Mouse (Mus musculus) right cerebral cortex, postnatal 25 days (tissue): ENCODE measurements around the gene Mymx.
A peak's percentile ranks its signal among the peaks of the same experiment; 100 is the strongest.
"Not testable (repeated sequence)": the region's sequence is repeated elsewhere in the genome, so short reads cannot be mapped to it uniquely, and the experiment has no call there.

Experiments
- DNase-seq: peaks from one replicate; pipeline ENCODE4 v3.0.0; 2022

The Mymx gene

DNA sequence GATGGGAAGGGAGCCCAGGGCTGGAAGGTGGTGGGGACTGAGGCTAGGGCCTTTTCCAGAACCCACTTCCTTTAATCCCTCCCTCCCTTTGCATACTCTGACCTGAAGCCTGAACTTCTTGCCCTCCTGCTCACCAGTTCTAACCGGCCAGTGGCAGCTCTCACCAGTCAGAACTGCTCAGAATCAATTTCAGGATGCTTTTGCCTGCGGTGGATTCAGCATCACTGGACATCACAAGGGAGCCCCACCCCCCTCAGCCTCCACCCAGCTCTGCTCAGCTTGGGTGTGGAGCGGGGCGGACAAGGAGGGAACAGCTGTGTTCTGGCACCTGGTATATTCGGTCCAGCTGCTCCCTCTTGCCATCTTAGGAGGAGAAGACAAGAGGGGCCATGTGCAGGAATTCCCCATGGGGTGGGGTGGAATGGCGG lies at the start of gene Mymx:
Gene Mymx (minus strand): TSS at position 226 of the 428 bp plus-strand sequence.
- DNase-seq: no peak

DNA sequence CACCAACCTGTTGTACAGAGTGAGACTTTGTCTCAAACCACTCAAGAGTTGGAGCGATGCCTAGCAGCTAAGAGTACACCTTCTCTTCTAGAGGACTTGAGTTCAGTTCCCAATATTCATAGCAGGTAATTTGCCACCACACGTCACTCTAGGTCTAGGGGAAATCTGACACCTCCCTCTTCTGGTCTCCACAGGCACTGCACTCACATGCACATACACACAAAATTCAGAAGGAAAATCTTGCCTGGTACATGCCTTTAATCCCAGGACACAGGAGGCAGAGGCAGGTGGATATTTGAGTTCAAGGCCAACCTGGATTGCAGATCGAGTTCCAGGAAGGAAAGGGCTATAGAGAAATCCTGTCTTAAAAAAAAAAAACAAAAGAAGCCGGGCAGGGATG lies 42.3 kb upstream of the Mymx start:
- DNase-seq: no peak

DNA sequence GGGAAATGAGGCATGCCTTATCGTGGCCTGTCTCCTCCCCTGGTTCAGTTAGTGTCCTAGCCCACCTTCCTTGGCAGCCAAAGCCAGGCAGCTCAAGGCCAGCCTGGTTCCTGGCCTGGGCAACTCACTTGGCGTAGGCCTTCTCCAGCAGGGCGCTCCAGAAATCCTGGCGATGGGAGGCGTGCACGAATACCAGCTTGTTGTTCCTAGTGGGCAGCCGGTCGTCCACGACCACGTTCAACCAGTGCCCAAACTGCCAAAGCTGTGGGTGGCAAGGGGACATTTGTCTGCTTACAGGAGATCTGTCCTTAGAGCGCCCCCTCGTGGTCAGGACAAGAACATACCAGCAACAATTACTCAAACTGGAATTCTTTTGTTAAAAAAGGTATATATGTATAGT lies 40.8 kb upstream of the Mymx start:
- peak; percentile 50 for DNase-seq

DNA sequence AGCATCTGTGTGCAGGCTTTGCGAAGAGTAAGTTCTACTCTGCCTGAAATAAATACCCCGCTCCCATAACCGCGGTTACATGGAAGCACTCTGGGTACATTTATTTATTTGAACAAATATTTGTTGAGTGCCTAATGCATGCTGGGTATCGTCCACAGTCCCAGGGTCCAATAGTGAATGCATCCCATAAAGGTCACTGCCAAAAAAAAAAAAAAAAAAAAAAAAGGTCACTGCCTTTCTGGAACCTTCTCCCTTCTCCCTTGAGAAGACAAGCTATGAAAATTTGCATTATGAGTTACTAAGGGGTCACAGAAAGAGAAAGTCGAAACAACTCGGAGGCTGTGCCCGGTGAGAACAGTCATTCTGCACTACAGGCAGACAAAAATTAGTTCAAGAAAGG lies 40.1 kb upstream of the Mymx start:
- DNase-seq: no peak

DNA sequence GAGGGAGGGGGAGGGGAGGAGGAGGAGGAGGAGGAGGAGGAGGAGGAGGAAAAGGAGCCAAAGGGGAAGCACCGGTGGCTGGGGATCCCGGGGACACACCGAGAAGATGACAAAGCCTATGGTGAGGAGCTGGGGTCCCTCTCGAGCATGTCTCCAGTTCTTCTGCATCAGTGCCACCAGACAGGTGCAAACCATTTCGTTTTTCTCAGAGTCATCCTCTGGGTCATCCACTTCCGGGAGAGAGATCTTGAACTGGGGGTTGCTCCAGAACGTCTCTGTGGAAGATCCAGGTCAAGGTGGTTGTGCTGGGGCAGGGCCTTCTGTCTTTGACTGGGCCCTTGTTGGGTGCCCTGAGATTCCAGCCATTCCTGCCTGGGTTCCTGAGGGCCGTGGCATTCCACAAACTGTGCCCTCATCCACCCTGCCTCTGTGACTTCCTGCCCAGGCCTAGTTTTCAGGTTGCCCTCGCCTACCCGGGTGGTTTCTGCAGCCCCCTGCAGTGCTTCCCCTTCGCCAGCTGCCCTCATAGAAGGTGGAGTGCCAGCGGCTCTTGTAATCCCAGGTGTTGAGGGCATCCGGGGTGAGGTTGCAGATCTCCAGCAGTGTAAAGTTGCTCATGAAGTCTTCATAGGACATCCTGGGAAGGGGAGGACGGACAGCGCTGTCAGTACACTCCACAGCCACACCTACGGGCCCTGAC lies 36.8 kb upstream of the Mymx start:
- DNase-seq: no peak

DNA sequence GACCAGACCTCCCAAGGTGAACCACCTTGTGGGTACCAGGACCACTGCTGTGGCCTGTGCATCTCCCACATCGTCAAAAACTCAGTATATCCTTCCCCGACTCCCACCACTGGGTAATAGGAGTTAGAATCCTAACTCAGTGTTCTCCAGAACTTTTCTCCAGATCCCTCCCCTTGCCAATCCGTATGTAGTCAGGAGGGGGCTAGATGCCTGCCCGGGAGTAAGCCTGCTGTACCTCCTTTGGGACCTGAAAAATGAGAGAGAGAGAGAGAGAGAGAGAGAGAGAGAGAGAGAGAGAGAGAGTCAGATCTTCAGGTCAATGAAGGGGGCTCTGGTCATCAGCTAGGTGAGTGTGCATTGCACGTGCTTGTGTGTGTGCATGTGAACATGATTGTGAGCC lies 32.1 kb upstream of the Mymx start:
- no peak for DNase-seq

DNA sequence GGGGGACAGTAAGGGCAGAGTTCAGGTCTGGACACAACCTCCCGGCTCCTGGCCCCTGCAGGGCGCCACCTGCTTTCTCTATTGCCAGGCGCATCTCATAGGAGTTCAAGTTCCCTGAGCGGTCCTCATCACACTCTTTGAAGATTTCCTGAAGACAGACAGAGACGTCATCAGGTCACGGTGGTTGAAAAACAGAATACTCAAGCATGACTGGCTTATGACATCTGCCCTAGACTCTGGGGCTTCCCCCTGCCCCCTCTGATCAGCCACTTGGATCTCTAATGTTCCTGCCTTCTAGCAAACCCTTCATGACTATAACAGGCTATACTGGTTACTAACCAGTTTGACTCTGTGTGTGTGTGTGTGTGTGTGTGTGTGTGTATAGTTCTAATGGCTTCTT lies 30.0 kb upstream of the Mymx start:
- no peak for DNase-seq

DNA sequence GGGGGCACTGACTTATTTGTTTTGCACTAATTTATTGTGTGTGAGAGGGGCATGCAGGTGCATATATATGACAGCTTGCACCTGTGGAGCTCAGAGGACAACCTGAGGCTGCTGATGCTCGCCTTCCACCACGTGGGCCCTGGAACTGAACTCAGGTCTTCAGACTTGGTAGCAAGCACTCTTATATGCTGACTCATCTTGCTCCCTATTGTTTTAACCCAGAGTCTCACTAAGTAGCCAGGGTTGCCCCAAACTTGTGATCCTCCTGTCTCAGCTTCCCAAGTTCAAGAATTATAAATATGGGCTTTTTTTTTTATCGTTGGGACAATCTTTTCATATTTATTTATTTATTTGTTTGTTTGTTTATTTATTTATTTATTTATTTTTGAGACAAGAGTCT lies 29.1 kb upstream of the Mymx start:
- no peak for DNase-seq

DNA sequence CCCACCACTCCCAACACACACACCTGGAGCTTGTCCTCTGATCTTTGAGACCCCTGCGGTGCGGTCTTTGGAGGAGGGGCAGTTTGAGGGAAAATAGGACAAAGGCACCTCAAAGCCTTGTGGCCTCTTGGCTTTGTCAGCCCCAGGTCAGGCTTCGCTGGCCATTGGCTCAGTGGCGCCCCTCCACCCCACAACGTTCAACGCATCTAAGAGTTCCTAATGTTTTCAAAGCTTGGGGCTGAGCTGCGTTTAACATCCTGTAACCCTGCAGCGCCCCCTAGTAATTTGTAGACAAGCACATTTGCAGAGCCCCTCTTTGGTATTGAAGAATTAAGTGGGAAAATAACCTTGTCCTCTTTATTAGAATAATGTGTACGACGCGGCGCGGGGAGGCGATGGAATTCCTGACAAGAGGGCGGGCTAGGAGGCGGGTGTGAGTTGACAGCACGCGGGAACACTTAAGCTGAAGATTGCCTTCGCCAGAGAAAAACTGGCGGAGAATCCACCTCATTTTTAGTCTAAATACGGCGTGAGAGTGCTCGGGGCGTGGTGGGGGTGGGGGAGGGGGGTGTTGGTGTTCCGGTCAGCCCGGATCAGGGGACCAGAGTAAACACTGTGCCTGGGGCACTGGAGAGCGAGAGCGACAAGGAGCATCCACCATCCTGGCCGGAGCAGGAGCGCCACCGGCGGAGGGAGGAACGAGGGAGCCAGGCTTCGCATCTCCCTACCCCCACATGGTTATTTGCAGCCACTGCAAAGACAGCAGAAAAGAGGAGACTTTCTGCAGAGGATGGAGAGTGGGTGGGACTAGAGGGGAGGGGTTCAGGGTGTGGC lies 28.2 kb upstream of the Mymx start:
- DNase-seq: peak; percentile 69

DNA sequence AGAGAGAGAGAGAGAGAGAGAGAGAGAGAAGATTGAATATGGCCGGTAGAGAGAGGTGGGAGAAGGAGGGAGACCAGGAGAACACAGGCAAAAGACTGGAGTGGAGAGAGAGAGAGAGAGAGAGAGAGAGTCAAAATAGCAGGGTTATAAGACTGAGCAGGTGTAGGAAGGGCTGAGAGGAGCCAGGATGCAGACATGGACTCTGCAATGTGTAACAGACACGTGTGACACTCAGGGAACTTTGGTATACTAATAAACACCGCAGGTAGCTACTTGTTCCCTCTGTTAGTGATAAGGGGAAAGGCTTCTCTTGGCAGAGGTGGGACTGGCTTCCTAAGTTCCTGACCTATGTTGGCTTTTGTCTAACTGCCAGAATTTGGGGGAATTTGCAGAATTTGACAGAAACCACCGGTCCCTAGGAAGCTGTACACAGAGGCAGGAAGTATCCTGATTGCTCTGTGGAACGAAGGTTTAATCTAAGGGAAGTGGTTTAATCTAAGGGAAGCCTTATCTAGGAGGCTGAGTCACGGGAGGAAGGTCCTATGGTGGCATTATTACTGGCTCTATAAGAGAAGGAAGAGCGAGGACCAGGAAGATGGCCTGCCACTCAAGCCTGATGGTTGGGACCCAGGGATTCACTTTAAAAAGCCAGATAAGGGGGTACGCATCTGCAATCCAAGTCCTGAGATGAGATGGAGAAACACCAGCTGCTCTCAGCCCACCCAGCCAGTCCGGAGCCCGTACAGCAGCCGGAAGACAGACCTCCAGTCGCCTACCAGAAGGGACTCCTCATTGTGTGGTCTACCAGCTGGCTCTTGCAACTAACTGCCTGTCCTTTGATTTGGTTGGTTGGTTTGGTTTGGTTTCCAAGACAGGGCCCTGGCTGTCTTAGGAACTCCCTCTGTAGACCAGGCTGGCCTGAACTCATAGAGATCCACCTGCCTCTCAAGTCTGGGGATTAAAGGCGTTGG lies 27.3 kb upstream of the Mymx start:
- DNase-seq: no peak

DNA sequence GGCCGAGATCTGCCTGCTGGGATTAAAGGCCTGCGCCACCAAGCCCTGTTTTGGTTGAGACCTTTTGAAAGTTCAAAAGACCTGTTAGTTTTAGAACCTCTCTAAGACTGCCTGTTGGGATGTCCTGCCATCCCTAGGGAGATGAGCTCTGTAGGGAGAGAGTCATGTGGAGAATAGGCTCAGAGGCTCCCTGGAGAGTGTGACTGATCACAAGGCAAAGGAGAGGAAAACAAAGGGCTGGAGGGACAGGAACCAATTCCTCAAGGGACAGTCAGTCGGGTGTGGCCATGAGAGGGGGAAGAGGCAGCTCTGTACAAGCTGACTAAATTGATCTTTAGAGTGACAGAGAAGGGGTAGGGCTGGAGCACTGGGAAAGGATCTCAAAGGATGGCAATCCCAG lies 26.3 kb upstream of the Mymx start:
- DNase-seq: no peak

DNA sequence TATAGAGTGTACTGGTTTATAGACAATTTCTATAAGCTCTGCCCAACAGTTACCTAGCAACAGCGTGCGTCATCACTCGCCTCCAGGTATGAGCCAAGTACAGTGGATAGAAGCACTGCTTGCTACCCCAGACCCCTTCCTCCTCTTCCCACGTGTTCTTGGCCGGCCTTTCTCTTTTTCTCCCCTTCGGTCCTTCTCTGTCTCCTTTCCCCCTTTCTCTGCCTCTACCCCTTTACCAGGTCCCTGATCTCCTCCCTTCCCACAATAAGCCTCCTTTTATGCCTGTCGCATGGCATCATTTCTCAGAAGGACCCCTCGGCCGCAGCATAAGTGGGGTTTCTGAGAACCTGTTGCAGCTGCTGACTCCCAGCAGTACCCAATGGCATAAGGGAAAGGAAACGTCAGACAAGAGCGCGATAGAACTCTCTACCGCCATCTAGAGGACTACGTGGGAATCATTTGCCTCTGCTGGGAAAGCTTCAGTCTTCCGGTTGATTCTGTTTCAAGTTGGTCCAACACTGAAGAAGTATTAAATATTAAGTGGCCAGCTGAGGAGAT lies 24.8 kb upstream of the Mymx start:
- DNase-seq: peak; percentile 65

DNA sequence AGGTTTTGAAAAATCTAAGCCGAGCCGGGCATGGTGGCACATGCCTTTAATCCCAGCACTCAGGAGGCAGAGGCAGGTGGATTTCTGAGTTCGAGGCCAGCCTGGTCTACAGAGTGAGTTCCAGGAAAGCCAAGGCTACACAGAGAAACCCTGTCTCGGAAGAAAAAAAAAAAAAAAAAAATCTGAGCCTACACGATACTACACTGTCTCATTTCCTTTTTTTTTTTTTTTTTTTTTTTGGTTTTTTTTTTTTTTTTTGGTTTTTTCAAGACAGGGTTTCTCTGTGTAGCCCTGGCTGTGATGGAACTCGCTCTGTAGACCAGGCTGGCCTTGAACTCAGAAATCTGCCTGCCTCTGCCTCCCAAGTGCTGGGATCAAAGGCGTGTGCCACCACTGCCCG lies 21.5 kb upstream of the Mymx start:
- DNase-seq: not testable (repeated sequence)

DNA sequence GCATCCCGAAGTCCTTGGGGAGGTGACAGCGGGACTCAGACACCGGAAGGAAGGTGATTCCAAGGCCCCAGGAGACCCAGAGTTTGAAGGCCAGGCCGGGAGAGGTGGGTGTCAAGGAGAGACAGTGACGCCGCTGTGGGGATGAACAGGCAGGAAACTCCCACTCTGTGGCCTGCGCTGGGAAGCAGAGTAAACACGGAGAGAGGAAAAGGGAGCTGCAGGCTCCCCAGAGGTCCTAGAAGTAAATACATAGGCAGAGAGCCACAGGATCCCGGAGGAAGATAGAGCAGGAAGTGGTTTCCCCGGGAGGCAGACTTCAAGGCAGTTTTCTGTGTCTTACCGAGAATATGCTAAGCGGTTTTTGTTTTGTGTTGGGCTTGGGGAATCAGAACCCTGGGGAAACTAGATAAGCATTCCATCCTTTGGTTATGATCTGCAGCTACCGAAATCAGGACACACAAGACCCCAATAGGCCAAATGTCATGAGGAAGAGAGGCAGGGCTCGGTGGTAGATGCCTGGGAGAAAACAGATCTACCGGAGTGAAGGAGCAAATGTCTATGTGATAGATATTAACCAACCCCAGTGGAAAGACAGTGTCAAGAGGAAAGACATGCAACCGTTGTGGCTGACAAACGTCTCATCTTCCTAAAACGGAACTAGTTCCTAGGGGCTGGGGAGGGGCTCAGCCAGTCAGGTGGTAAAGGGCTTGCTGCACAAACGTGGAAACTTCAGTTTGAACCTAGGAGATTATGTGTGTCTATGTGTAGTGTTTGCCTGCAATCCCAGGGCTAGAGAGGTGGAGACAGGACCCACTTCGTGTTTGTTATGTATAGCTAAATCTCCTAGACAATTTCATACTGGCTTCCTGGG lies 17.7 kb upstream of the Mymx start:
- DNase-seq: no peak

DNA sequence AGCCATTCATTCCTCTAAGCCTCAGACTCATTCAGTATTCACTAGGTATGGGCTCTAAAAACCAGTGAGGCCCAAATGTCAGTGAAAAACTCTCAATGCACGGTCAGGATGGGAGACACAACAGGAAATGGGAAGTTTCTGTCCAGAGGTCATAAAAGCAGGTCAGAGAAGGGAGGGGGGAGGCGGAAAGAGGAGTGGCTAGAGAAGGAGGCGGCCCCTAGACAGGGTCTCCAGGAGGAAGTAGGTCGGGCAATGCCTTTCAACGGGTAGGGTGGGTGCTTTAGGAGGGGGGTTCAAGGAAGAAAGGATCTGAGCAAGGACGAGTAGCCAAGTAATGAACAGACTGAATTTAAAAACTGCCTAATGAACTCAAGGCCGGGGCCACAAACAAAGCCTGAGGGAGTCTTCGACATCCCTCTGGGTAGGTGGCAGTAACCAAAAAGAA lies 17.1 kb upstream of the Mymx start:
- DNase-seq: no peak

DNA sequence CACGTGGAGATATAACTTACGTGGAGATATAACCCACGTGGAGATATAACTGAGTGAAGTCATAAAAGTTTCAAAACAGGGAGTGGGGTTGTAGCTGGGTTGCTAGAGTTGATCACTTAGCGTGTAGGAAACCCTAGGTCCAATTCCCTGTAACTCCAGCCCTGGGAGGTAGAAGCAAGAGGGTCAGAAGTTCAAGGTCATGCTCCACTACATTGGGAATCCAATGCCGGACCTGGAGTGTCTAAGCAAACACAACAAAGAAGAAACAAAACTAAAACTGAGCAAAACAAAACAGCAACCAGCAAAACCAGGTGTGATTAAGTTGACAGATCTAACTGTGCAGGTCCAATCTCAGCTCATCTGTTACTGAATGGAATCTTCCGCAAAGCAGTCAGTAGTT lies 15.8 kb upstream of the Mymx start:
- DNase-seq: no peak

DNA sequence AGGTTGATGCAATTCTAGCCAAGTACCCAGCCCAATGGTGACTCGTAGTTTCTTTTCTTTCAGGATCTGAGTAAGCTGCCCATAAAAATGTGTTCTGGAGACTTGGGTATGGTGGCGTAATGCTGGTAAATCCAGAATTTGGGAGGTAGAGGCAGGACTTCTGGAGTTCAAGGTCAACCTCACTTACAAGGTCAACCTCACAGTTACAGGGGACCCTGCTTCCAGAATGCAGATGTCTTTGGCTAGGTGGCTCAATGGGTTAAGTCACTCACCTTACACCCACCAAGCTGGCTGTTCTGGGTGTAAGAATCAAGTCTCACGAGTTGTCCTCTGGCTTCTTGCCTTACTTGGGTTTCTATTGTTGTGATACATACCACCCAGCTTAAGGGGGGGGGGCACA lies 14.8 kb upstream of the Mymx start:
- DNase-seq: no peak

DNA sequence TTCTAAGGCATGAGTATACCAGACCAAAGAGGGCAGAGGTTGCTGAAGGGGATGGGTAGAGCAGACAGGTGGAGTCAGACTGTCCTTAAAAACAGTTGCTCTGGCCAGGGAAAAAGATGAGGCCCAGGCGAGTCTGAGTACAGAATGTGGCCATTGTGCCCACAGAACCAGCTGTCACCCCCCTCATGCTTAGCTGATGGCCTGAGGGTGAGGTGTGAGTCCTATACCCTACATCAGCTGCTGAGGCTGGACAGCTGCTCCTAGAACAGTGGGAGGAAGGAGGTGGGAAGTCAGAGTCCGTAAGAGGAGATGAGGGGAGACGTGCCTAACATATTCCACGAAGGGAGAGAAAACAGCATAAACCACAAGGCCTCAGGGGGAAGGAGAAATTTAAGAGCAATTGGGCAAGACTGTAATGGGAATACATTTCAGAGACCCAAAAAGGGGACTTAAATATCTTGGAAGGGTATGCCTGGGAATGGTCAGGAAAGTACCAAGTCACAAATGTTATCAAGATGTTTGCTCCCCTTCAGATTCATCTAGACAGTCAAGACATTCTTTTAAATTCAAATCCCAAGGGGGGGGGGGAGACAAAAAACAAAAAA lies 14.2 kb upstream of the Mymx start:
- DNase-seq: no peak

DNA sequence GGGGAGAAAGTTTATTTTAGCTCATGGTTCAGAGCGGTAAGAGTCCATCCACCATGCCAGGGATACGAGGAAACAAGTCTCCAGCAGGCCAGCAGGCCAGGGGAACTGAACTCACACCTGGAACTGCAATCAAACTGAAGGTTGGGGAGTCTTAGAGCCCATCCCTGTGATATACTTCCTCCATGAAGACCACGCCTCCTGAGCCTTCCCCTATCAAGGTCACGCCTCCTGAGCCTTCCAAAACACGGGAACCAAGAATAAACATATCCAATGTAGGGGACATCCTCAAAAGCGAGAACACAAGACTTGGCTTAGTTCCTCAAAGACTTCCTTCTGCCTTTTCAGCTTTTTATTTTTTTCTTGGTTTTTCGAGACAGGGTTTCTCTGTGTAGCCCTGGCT lies 11.0 kb upstream of the Mymx start:
- DNase-seq: no peak

DNA sequence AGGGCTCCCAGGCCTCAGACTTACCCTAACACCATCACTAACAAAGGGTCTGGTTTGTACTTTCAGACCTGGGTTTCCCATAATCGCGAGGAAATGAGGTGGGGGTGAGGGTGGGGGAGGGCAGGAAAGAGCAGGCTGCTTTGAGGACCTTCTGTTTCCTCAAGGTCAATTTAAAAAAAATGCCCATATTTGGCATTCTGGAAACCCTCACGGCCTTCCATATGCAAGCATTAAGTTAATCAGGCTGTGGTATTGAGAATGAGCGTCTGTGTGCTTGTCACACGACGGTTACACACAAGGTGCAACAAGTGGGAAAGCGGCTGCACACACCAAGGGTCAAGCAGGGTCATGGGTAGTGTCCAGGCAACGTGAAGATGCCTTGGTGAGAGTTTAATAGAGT lies 10.1 kb upstream of the Mymx start:
- DNase-seq: no peak

DNA sequence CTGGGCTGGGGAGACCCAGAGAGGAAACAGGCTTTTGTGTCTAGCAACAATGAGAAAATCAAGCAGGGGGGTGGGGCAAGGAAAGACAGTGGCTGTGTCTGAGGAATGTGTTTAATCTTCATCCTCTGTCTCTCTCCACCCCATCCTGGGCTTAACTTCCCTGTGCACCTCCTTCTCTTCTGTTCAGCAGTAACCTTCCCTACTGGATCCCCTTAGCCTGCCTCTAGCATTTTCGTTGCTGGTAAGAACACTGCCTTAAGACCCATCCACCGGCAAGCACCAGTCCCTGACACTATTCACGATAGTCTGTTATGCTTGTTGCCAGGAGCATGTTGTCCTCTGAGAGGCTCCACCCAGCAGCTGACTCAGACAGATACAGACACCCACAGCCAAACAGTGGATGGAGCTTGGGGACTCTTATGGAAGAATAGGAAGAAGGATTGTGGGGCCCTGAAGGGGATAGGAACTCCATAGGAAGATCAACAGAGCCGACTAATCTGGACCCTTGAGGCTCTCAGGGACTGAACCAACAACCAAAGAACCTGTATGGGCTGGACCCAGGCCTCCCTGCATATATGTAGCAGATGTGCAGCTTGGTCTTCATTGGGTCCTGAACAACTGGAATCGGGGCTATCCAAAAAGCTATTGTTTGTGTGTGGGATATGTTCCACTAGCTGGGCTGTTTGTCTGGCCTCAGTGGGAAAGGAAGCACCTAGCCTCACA lies 8.4 kb upstream of the Mymx start:
- no peak for DNase-seq
